Mouse (Mus musculus) midbrain, embryonic 16.5 days (tissue): Measurements from ENCODE around the gene Trp53inp2. TPM values are rescaled to one million over a fixed set of nuclear protein-coding genes. Genes with fewer than 3 reads are reported as not detected.
A peak's percentile ranks its signal among the peaks of the same experiment; 100 is the strongest.

ENCODE experiments used
- ATAC-seq: fragments of 200-750 bp; cut with Nextera tagmentation; 2 replicates; pipeline ENCODE4 v1.8.0; 2017; ENCODE audit warnings: moderate TSS enrichment
- H3K27ac ChIP-seq: fragments of 300-500 bp; sonication (generic); 2 replicates; pipeline ENCODE4 v1.5.1; 2014; ENCODE audit warnings: mild to moderate bottlenecking, low read length, mixed read lengths
- H3K27me3 ChIP-seq: fragments of 300-500 bp; sonication (generic); 2 replicates; pipeline ENCODE4 v1.6.1; 2014; ENCODE audit warnings: low read depth, low read length, mixed read lengths; ENCODE audit not compliant: control insufficient read depth, insufficient read depth
- H3K36me3 ChIP-seq: fragments of 300-500 bp; sonication (generic); 2 replicates; pipeline ENCODE4 v1.6.1; 2014; ENCODE audit warnings: mild to moderate bottlenecking, low read length, moderate library complexity, mixed read lengths; ENCODE audit not compliant: control insufficient read depth, insufficient read depth
- H3K4me1 ChIP-seq: fragments of 300-500 bp; sonication (generic); 2 replicates; pipeline ENCODE4 v1.6.1; 2014; ENCODE audit warnings: mild to moderate bottlenecking, low read length, mixed read lengths; ENCODE audit not compliant: control insufficient read depth, insufficient read depth
- H3K4me2 ChIP-seq: fragments of 300-500 bp; sonication (generic); 2 replicates; pipeline ENCODE4 v1.6.1; 2014; ENCODE audit warnings: mild to moderate bottlenecking, low read length, mixed read lengths
- H3K4me3 ChIP-seq: fragments of 300-500 bp; sonication (generic); 2 replicates; pipeline ENCODE4 v1.5.1; 2014; ENCODE audit warnings: low read depth, mild to moderate bottlenecking, low read length, moderate library complexity, mixed read lengths
- H3K9ac ChIP-seq: fragments of 300-500 bp; sonication (generic); 2 replicates; pipeline ENCODE4 v1.6.1; 2014; ENCODE audit warnings: low read depth, low read length, mixed read lengths
- H3K9me3 ChIP-seq: fragments of 300-500 bp; sonication (generic); replicated peaks from 2 replicates; pipeline ENCODE4 v1.6.1; 2014; ENCODE audit warnings: mild to moderate bottlenecking, low read length, mixed read lengths; ENCODE audit not compliant: control insufficient read depth, poor library complexity, severe bottlenecking
- WGBS: fragments of 180-500 bp; shearing (Covaris S2); extraction: QIAGEN DNeasy Blood & Tissue Kit; methylation state at CpG from one replicate; pipeline ENCODE4 v1.1.7; 2014; 5-methylcytosine and 5-hydroxymethylcytosine counted together
- polyA plus RNA-seq: library from polyadenylated mRNA; unstranded; fragments of >200 nt; fragmentation: Nextera tagmentation; extraction: Ambion mirVana; gene quantifications from 2 replicates; pipeline ENCODE4 v1.2.1, GENCODE M21; 2015

Trp53inp2 gene
- polyA plus RNA-seq, 1 experiment from 2014 or later: 93.1 TPM

DNA sequence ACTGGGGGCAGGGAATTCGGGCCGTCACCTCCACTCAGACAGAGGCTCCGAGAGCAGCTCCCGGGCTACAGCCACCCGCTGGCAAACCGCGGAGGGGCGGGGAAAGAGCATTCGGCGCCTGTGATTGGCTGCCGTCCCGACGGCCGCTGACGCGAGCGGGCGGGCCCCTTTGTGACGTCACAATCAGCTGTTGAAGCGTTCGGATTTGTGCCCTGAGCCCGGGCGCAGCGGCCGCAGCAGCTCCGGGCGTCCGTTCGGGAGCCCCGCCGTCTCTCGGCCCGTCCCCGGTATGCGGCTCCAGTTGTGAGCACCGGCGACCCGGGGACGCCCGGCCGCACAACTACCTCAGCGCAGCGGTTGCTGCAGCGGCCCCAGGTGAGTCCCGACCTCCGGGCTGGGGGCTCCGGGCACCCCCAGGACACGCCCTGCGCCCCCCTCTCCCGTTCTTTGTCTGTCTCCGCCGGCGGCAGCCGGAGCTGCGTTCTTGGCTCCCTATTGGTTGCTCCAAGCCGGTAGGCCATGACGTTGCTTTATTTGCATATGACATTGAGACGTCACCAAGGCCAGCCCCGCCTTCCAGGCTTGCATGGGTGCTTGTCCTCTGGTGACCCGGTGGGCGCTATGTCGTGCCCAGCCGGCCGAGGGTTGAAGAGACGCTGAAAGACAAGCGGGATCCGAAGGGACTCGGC is 928 bp downstream of the Trp53inp2 start:
- Histone ChIP-seq H3K4me2 (peak overlapping the region; percentile 76), H3K4me3 (peak overlapping the region; percentile 88), H3K36me3 (peaks cover 4% of the 10 kb centered on the region; the same call in 1 of the 2 replicates), H3K9me3 (no peaks in the 10 kb centered on the region), H3K4me1 (peaks cover 51% of the 10 kb centered on the region), H3K9ac (peak overlapping the region; percentile 98), H3K27ac (peak overlapping the region; percentile 100), H3K27me3 (no peaks in the 10 kb centered on the region; the same call in 1 of the 2 replicates)
- WGBS: under 1% methylated on average over 63 of the region's 68 CpGs
- peak; percentile 93 for ATAC-seq

DNA sequence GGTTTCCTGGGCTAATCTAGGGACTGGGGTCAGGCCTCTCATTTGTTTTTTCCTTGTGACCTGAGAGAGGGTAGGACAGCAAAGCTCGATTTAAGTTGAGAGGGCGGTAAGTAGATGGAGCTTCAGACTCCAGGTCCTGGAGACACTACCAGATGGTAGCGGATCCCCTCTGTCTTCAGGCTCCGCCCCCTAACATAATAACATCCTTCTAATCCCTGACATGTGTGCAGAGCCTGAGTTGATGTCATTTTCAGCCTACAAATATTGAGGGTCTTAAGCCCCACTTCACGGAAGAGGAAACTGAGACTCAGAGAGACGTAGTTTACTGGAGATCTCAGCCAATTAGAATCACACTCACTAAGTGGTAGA is 1.5 kb downstream of the Trp53inp2 start:
- H3K4me1 ChIP-seq: peaks cover 54% of the 10 kb centered on the region
- H3K36me3 ChIP-seq: peaks cover 7% of the 10 kb centered on the region
- no peaks in the 10 kb centered on the region for H3K9me3 ChIP-seq
- peak overlapping the region; percentile 98 for H3K9ac ChIP-seq
- peak overlapping the region; percentile 70 for H3K4me2 ChIP-seq
- no peaks in the 10 kb centered on the region; the same call in 1 of the 2 replicates for H3K27me3 ChIP-seq
- 19% methylated on average over 6 of the region's 6 CpGs for WGBS
- peak overlapping the region; percentile 88 for H3K4me3 ChIP-seq
- H3K27ac ChIP-seq: peak overlapping the region; percentile 100
- ATAC-seq: peak; percentile 36

DNA sequence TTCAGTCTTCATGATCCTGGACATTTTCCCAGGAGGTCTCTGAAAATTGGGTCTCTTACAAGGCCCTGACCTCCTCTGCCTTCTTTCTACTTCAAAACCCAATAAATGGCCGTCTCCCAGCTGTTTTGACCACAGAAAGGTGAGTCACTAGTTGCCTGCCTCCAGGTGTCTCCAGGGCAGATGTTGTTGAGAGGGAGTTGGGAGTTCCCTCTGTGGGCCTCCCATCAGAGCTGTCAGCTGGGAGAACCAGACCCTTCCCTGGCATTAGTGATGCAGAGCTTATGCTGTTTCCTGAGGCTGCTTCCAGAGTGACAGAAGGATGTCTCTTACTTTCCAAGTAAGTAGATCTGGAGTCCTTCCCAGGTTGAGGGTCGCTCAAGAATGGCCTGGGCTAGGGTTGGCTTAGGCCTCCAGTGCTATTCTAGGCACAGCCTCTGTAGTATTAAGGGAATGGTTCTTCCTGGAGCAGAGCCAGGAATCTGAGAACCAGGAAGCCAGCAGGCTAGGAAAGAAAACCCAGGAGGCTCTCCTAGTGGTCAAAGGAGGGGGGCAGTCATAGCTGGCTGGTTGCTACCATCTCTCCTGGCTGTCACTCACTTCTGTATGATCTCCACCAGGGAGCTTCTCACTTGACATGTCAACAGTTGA is 2.1 kb downstream of the Trp53inp2 start:
- Histone ChIP-seq H3K36me3 (peaks cover 11% of the 10 kb centered on the region), H3K4me1 (peaks cover 54% of the 10 kb centered on the region), H3K27ac (peak overlapping the region; percentile 100), H3K9me3 (no peaks in the 10 kb centered on the region), H3K4me2 (peak overlapping the region; percentile 70), H3K9ac (peak overlapping the region; percentile 98), H3K4me3 (peak overlapping the region; percentile 88), H3K27me3 (no peaks in the 10 kb centered on the region; the same call in 1 of the 2 replicates)
- 80% methylated on average over 2 of the region's 2 CpGs for WGBS
- no peak for ATAC-seq

DNA sequence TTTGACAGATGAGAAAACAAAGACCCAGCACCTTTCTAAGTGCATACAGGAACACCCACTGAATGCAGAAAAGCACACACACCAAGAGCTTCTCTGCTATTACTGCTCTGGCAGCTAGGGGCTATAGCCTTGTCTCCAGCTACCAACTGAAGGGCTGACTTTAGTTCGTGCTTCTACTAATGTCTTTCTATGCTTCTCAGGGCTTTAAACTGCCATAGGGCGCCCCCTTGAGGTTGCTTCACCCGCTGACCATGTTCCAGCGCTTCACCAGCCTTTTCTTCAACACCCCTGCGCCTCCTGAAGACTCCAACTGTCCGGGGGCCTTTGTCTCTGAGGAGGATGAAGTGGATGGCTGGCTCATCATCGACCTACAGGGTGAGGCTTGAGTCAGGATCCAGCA is 4.2 kb downstream of the Trp53inp2 start:
- 24% methylated on average over 7 of the region's 7 CpGs for WGBS
- peaks cover 20% of the 10 kb centered on the region for H3K36me3 ChIP-seq
- H3K9ac ChIP-seq: peak overlapping the region; percentile 57

DNA sequence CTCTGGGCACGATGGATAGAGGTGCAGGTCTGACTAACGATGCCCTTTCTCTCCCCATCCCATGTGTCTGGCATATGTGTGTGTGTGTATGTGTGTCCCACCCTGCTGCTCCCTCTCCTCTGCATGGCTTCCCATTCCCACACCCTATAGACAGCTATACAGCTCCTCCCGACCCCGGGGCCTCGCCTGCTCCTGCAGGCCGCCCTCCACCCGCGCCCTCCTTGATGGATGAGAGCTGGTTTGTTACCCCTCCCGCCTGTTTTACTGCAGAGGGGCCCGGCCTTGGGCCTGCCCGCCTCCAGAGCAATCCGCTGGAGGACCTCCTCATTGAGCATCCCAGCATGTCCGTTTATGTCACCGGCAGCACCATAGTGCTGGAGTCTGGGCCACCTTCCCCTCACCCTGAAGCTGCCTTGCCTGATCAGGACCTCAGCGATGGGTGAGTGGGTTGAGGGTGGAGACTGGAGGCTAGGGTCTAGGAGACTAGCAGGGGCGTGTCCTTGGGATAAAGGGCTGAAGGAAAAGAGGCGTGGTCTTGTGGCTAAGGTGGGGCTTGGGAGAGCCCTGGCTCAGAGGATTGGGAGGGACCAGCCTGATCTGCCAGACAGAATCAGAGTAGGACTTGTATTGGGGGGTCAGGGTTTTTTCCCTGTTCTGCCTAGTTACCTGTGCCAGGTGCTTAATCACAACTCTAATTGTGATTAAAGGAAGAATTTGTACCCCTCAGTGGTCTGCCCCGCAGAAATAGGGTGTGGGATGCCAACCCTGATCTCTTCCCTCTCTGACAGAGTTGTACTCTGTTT is 5.1 kb downstream of the Trp53inp2 start:
- peak overlapping the region; percentile 57 for H3K9ac ChIP-seq
- H3K4me2 ChIP-seq: peak overlapping the region; percentile 37
- H3K36me3 ChIP-seq: peaks cover 20% of the 10 kb centered on the region
- H3K27me3 ChIP-seq: no peaks in the 10 kb centered on the region
- peaks cover 44% of the 10 kb centered on the region for H3K4me1 ChIP-seq
- H3K27ac ChIP-seq: peak overlapping the region; percentile 38; the same call in 1 of the 2 replicates
- no peak overlapping the region for H3K4me3 ChIP-seq
- 46% methylated on average over 18 of the region's 18 CpGs for WGBS
- ATAC-seq: no peak
- H3K9me3 ChIP-seq: no peaks in the 10 kb centered on the region

More for the DNA sequence above, 4.2 kb downstream of the Trp53inp2 start:
- H3K27ac ChIP-seq: no peak overlapping the region
- H3K27me3 ChIP-seq: no peaks in the 10 kb centered on the region
- H3K9me3 ChIP-seq: no peaks in the 10 kb centered on the region
- no peak overlapping the region for H3K4me3 ChIP-seq
- ATAC-seq: no peak
- peaks cover 53% of the 10 kb centered on the region for H3K4me1 ChIP-seq
- H3K4me2 ChIP-seq: peak overlapping the region; percentile 37

DNA sequence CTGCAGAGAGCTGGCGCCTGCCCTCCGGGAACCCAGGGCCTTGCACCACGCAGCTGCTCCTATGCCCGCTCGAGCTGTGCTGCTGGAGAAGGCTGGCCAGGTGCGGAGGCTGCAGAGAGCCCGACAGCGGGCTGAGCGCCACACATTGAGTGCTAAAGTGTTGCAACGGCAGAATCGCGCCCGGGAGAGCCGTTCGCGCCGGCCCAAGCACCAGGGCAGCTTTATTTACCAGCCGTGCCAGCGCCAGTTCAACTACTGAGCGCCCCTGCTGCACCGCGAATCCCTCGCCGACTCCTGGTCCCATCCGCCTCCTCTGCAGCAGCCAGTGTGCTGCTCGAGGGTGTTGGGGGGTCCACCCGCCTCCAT is 5.7 kb downstream of the Trp53inp2 start:
- Histone ChIP-seq H3K36me3 (peaks cover 22% of the 10 kb centered on the region), H3K4me2 (peak overlapping the region; percentile 25; the same call in 1 of the 2 replicates), H3K27me3 (no peaks in the 10 kb centered on the region), H3K9ac (peak overlapping the region; percentile 52; the same call in 1 of the 2 replicates), H3K27ac (peak overlapping the region; percentile 38; the same call in 1 of the 2 replicates), H3K4me3 (no peak overlapping the region), H3K4me1 (peaks cover 44% of the 10 kb centered on the region), H3K9me3 (no peaks in the 10 kb centered on the region)
- 12% methylated on average over 26 of the region's 27 CpGs for WGBS
- ATAC-seq: no peak

DNA sequence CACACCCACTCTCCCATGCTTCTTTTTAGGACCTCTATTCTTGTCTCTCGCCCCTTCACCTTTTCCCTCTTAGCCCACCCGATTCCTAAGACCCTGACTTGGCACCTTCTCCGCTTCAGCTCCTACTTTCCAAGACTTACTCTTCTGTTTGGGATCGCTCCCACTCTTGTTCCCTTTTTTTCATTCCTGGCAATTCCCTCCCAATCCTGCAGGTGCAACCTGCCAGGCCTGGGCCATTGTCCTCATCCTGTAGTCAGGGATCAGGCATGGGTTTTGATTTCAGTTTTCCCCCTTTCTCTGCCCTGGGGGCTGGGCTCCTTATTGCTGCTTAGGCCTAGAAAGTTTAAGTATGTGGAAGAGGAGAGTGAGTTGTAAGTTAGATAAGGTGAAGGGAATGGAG is 6.2 kb downstream of the Trp53inp2 start:
- H3K9me3 ChIP-seq: no peaks in the 10 kb centered on the region
- no peaks in the 10 kb centered on the region for H3K27me3 ChIP-seq
- H3K27ac ChIP-seq: no peak overlapping the region
- no peak for ATAC-seq
- peaks cover 44% of the 10 kb centered on the region for H3K4me1 ChIP-seq
- H3K4me2 ChIP-seq: no peak overlapping the region
- peak overlapping the region; percentile 12; the same call in 1 of the 2 replicates for H3K9ac ChIP-seq
- H3K36me3 ChIP-seq: peaks cover 22% of the 10 kb centered on the region
- H3K4me3 ChIP-seq: no peak overlapping the region
- WGBS: 58% methylated on average over 4 of the region's 4 CpGs

DNA sequence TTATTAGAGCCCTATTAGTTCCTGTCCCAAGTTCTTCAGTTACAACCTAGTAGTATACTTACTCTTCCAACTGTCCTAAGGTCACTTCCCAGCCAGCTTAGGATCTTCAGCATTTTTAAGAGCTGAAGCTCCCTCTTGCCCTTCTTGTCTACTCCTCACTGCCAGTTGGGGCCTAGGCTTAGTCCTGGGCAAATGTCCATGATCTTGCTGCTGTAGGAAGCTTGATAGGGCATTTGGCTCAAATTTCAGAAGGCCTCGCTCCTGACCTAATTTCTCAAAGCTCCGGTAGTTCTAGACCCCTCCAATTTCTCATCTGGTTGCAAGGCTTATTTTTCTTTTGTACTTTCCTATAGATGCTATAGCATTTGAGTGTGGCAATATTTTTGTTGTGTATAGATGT is 7.7 kb downstream of the Trp53inp2 start:
- Histone ChIP-seq H3K4me2 (no peak overlapping the region), H3K4me3 (no peak overlapping the region), H3K27ac (no peak overlapping the region), H3K9me3 (no peaks in the 10 kb centered on the region), H3K4me1 (peaks cover 32% of the 10 kb centered on the region), H3K36me3 (peaks cover 22% of the 10 kb centered on the region), H3K27me3 (no peaks in the 10 kb centered on the region), H3K9ac (no peak overlapping the region)
- WGBS: 94% methylated on average over 2 of the region's 2 CpGs
- ATAC-seq: no peak
